Mouse (Mus musculus): Measurements from ENCODE around the gene Psma5.
"Not testable (repeated sequence)": the region's sequence is repeated elsewhere in the genome, so short reads cannot be mapped to it uniquely, and the experiment has no call there.

The Psma5 gene

DNA sequence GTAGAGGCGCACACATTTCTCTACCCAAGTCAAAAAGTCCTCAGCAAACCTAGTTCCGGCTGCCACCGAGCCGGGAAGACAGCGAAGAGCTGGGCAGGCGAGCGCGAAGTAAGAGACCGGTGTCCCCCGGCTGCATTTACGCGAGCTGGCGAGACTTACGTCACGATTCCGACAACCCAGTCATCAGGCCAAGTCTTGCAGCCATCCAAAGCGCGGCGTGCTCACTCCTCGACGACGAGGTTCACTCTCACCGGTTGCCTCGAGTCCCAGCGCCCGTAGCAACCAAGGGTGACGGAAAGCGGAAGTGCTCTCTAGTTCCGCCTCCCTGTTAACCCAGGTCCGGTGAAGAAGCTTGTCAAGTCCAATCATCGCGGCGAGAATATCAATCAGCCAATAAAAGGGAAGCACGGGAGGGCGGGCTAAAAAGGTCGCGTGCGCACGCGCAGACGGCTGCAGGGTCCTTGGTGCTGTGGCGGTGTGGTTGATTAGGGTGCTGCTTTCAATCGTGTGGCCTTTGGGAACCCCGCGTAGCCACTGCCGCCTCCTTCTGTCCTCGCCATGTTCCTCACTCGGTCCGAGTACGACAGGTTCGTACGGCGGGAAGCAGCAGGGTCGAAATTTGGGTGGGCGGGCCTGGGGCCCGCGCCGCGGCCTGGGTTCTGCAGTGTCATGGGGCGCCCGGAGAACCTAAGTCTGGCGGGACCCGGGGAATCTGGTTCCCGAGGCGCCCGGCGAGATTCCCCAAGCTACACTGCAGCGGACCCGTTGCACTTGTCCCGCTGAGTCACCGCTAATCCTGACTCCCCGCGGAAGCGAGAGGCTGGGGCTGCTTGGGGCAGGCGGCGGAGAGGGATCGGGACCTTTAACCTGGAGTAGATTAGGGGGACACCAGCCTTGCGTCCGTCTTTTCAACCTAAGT is at the start of gene Psma5:
Gene Psma5, plus strand, starts transcription at position 208 of the 919 bp plus-strand sequence.
- DNase-seq (ENCODE audit: low spot score in 2 of 2), result peak; percentile 95

DNA sequence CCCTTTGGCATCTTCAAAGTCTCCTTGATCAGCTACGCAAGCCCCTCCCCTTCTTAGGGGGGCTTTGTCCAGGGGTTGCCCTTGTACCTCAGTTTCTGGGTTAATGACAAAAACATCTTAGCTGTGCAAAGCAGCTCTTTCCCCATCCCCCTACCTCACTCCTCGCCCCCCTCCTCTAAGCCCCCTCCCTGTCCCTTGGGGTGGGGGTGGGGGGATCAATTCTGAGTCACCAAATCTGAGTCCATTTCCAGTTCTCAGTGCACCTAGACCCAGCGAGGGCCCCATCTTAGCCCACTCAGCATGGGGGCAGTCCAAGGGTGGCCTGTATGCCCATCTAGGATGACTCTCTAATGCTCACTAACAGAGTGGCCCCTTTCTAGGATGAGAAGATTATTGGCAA is 47.7 kb upstream of the Psma5 start:
- DNase-seq (ENCODE audit: low spot score in 2 of 2), result no peak

DNA sequence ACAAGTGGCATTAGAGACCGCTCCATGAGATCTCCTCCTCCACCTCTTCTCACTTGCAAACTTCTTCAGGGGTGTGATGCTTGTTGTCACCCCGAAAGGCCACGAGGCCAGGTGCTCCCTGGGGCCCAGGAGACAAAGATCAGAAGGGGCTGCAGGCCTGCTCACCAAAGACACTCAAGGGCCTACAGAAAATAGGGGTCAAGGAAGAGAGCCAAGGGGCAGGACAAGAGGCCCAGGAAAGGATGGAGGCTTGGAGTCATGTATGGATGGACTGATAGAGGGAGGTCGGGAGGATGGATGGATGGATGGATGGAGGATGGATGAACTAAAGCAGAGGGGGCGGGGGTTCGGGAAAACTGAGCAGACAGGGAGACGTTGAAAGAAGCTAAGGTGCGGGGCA is 47.2 kb upstream of the Psma5 start:
- DNase-seq (ENCODE audit: low spot score in 2 of 2), result no peak

DNA sequence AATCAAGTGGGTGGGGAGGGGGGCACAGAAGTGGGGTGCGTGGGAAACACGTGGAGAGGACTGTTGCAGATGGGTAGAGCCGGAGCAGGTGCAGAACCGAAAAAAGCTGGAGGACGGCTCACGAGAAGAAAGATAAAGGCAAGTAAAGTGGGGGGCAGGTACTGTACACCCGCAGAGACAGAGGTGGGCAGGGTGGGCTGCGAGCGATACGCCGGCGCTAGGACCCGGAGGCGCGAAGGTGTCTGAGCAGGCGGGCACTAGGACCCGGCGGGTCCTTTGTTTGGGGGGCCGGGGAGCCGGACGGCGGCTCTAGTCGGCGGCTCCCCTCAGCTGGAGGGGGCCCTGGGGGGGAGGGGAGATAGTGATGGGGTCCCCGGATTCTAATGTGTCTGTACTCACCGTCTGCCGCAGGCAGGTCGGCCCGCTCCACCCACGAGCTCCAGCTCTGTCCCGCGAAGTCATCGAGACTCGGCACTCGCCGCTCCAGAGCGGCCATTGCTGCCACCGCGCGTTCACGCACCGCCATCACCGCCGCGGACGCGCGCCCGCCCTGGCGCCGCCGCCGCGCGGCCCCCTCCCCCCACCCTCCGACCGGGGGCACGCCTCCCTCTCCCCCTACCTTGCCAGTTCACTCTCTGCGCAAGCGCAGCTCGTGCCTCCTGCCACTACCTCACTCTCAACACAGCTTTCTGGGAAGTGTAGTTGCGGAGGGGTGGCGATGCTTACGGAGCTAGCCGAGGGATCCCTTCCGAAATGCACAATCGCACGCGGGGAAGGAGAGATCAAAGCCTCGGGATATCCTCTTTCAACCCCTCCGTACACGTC is 46.6 kb upstream of the Psma5 start:
- peak; percentile 94 for DNase-seq (ENCODE audit: low spot score in 2 of 2)

DNA sequence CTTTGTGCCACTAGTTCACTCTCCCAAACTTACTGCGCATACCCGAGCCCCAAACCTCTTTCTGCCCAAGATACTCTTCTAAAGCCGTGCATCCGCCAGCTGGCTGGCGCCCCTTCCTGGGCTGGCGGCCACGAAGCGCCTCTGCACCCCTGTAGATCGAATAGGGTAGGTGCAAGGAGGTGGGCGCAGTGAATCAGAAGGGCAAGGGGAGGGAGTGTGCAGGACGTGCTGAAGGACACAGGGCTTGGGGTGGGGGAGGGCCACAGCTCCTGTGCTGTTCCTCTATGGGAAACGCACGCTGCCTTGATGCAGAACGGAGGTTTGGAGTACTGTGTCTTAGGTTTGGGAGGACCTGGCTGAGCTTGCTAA is 46.0 kb upstream of the Psma5 start, which contains the start of gene Atxn7l2:
Gene Atxn7l2, minus strand, starts transcription at position 164 of the 369 bp plus-strand sequence.
- peak in 1 of 2 experiments; percentile 87 for DNase-seq (ENCODE audit: low spot score in 2 of 2)

DNA sequence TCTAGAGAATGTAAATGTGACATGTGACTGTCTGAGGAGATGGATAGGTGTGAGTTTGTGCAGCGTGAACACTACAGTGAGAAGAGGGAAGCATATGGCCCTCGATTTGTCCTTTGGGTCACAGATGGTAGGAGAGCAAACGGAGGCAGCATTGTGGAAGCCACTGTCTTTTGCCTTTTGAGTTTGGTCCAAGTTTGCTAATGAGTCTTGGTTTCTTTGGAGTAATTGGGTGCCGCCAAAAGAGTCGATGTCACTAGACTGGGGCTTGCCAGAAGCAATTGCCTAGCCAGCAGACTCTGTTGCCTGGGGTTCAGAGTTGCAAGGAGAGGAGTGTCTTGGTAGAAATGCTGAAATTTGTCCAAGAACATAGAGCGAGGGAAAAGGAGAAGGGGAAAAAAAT is 44.9 kb upstream of the Psma5 start:
- peak in 1 of 2 experiments; percentile 10 for DNase-seq (ENCODE audit: low spot score in 2 of 2)

DNA sequence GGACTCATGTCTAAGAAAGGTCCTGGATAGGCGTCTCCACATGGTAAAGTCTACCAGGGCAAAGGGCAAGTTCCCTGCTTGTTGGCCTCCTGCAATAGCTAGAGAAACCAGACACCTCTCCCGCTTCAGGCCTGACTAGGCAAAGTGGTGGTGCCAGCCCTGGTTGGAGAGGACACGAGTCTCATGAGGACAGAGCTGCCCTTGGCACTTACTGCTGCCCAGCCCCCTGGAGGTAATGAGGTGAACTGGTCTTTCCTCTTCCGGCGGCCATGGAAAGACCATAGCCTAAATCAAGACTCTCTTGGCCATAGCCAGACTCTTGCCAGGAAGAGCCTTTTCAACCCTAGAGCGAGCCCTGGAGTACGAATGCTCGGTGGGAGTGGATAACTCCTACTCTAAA is 44.3 kb upstream of the Psma5 start:
- peak in 1 of 2 experiments; percentile 4 for DNase-seq (ENCODE audit: low spot score in 2 of 2)

DNA sequence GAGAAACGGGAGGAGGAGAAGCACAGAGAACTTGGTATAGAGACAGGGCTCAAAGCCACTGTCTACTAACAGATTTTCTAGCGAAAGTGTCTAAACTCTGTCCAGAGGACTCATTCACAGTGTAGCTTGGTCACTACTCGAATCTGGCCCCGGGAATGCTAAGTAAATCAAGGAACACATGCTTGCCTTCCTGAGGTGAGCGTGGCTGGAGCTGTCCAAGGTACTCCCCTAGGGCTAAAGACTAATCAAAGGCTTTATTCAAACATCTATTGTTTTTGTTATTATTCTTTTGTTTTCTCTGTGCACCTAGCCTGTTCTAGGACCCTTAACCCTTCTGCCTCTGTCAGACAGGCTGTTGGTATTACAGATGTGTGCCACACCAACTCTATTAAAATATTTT is 42.0 kb upstream of the Psma5 start:
- no peak for DNase-seq (ENCODE audit: low spot score in 2 of 2)

DNA sequence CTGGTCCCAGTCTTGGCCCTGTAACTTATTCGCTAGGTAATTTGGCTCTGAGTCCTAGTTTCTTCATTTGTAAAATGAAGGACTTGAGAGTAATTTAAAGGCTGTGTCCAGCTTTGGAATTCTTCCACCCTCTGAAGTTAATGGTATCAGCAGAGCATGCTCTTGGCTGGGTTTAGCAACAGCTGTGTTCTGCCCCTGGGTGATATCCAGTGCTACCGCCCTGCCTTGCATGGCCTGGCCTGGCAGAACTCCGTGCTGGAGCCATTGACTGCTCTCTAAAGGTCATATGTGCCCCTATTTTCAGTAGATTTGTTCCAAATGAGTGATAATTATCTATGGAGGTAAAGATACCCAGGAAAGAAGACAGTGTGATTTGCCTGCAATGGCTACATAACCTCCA is 36.1 kb upstream of the Psma5 start:
- DNase-seq (ENCODE audit: low spot score in 2 of 2), result no peak

DNA sequence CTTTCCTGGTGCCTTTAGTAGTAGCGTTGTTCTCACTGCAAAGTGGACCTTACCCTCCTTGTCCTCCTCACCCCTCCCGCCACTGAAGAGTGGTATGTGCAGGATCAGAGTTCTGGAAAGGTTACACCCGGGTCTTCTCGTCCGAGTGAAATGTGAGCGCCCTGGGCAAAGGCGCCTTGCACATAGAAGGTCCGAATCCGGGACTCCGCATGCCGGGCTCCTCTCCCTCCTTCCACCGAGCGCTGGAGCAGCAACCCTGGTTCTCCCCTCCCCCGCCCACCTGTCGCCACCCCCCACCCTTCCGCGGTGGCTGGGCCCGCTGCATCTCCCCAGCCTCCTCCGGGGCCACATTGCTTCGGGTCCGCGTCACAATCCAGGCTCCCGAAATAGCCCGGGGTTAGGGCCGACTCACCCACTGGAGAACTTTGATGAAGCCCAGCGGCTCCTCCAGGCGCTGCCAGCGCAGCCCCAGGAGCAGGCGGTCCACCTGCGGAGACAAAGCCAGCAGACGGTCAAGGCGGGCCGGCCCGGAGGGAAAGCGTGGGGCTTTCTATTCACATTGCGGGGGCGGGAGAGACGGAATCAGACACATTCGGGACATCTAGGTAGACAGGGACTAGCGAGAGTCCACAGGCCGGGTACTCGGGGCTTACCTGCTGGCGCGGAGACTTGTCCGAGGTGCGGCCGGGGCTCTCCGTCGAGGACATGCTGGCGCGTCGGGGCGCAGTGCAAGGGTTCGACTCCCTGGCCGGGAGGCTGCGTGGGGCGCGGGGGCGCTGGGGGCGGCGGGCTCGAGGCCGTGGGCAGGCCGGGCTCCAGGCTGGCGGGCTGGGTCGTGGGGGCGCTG is 30.8 kb upstream of the Psma5 start:
- no peak for DNase-seq (ENCODE audit: low spot score in 2 of 2)

DNA sequence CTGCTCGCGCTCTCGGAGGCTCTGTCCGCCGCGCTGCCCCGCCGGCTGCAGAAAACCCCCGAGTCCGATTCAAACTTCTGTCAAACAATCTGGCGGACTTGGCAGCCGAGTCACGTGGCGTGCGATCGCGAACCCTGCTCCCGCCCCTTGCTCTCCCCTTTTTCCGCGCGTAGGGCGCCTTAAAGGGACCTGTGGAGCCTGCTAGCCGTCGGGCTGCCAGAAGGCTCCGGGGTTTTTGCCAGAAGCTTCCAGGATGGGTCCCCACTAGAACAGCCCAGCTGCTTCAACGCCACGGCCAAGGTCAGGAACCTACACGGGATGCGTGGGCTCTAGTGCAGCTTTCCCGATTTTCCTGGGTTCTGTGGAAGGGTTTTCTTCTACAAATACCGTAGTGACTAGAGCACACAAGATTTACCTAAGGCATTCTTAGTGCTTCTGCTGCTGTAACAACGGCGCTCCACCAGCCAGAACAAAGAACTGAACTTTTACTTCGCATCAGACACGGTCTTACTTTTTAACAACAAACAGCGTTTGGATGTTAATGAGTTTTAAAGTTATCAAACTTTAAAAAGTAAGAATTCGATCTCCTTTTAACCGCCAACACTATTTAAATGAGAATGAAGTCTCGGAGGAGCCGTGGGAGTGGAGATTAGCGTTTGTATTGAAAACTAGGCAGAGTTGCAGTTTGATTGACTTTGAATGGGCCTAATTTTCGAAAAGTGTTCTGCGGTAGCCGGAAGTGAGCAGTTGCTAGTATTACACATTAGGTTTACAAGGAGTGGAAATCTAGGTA is 30.0 kb upstream of the Psma5 start, which contains the start of gene Sypl2:
Gene Sypl2, minus strand, starts transcription at position 91 of the 793 bp plus-strand sequence.
- DNase-seq (ENCODE audit: low spot score in 2 of 2), result no peak

DNA sequence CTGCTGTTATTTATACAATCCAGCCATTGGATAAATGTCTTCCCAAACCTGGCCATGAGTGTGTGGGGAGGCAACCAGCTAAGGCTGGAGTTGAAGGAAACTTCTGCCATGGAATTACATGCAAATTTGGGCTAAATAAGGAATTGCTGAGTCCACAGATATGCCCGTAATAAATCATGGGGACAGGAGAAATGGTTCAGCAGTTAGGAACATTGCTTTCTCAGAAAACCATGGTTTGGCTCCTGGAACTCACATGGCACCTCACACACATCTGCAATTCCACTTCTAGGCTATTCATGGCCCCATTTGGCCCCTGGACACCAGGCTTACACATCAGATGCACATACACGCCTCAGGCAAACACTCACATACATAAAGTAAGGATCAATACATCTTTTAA is 29.2 kb upstream of the Psma5 start:
- DNase-seq (ENCODE audit: low spot score in 2 of 2), result no peak

DNA sequence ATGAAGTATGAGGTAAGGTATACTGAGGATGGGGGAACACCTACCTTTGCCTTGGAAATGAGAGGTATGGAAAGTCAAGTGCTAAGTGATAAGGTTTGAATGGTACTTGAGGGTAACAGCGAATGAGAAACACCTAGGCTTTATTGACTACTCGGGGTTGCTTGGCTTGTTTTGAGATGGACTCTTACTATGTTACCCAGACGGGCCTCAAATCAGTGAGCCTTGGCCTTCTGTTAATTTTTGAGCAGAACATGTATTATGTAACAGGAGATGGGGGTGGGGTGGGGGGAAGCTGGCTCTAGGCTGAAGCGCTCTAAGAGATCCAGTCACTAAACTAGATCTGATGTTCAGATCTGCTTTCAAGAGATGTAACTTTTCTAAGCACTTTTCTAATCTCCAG is 25.1 kb upstream of the Psma5 start:
- no peak for DNase-seq (ENCODE audit: low spot score in 2 of 2)

DNA sequence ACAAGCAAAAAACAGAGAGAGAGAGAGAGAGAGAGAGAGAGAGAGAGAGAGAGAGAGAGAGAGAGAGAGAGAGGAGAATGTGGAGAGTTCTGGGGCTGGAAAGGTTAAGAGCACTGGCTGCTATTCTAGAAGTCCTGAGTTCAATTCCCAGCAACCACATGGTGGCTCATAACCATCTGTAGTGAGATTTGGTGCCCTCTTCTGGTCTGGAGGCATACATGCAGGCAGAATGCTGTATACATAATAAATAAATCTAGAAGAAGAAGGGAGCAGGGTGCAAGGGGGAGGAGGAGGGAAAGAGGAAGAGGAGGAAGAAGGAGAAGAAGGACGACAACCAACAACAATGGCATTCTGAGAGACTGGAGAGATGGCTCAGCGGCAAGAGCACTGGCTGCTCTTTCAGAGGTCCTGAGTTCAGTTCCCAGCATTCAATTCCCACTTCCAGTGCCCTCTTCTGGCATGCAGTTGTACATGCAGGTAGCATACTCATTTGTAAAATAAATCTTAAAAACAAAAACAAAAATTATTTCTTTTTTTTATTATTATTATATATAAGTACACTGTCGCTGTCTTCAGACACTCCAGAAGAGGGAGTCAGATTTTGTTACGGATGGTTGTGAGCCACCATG is 19.1 kb upstream of the Psma5 start:
- not testable (repeated sequence) for DNase-seq (ENCODE audit: low spot score in 2 of 2)

DNA sequence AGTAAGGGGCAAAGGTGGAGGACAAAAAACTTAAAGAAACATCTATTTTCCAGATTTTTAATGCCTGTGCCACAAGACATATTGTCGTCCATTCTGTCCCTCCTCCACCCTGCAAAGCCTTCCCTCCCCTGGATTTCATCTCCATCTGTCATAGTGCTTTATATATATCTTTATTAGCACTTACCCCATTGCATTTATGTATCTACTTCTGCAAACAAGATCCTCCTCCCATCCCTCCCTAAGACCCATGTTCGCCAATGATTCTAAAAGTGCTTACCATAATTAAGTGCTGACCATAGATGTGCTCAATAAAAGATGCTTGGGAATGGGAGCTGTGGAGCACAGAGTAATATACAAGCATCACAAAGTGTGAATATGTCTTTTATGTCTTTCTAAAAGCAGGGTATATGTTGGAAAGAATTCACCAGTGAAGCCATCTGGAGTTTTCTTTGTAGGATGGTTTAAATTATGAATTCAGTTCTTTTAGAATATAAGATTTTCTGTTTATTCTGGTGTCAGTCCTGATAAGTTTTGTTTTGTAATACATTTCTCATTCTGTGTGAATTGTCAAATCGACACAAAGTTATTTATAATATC is 15.4 kb upstream of the Psma5 start:
- DNase-seq (ENCODE audit: low spot score in 2 of 2), result no peak

DNA sequence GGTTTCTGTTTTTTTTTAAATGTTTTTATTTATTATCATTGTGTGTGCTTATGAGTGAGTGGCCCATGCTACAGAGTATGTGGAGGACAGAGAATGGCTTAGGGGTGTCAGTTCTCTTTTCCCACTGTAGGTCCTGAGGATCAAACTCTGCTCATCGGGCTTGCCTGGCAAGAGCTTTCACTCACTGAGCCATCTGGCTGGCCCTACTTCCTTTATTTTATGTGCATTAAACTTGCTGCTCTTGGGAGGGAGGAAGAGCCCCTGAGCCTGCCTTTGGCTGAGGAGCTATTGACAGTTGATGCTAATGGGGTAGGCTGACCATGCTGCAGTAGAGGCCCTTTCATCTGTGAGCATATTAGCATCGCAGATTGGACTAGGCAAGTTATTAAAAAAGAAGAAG is 9.9 kb upstream of the Psma5 start:
- DNase-seq (ENCODE audit: low spot score in 2 of 2), result no peak

DNA sequence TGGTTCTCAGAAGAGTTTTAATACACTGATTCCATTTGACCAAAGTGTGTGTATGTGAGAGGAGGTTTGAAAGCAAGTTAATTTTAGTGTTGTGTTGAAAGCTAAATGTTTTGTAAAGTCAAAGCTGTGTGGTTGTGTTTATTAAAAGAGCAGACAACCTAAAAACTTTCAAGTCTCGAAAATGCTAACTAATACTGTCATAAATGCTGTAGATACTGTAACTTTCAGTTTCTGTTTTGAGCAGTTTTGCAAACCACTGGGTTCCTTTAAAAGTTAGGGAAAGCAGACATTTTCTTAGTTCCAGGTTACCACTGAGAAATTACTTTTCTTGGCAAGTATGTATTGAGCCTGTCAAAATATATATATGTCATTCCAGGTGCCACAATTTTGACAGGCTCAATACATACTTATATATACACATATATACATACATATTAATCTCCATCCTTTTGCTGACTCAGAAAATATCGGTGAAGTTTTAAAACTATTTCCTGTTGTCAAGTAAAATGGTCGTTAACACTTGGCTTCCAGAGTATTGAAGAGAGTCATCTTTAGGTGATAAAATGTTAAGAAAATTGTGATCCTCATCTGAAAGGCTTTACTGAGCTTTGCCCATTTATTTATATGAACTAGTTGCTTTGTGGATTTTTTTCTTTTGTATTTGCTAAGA is 1.2 kb downstream of the Psma5 start:
- DNase-seq (ENCODE audit: low spot score in 2 of 2), result no peak

DNA sequence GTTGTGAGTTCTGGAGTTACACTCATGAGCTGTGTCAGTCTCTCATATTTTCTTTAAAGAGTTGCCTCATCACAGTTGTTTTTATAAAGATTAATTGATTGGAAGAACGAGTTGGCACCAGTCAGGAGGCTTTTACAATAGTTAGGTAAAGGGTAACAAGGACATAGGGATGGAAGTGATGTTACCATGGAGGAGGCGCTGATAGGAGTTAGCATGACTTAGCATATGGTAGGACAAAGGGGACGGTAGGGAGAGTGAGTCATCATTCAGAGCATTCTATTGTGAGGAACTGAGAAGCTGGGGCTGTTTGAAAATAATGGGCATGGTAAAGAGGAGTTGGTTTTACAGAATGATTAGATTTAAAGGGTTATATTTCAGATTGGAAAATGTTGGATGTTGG is 2.6 kb downstream of the Psma5 start:
- DNase-seq (ENCODE audit: low spot score in 2 of 2), result no peak

DNA sequence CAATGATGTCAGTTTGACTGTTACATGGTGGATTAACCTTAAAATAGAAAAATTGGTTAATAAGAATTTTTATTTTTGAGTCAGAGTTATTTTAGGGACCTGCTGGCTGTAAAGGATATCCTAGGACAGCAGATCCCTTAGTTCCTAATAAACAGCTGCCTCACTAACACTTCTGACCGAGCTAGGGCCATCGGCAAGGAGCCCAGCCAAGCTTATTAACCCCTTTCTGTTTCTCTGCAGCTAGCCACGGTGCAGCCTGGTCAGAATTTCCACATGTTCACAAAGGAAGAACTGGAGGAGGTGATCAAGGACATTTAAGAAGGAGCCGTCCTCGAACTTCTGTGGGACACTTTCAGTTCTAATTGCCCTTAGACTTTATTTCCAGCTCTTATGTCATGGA is 22.8 kb downstream of the Psma5 start:
- not testable (repeated sequence) for DNase-seq (ENCODE audit: low spot score in 2 of 2)

Data from right cerebral cortex, adult 2 months (tissue).